Mouse (Mus musculus): ENCODE data around the gene Ptpro.

DNA sequence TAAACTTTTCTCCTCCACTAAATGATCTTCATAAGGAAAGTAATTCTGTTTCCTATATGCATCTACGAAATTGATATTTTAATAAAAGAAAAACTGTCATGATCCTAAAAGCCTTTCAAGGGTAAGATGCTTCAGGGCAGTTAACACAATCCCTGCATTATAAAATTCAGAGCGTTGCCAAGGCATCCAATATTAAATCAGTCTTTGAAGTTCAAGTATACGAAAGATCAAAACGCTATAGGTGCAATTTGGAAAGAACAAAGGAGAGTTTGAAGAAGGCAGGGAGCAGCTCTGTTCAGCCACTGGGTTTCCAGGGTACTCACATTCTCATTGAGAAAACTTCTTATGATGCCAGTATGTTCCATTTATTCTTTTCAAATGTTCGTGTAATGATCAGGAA lies 78.7 kb downstream of the Ptpro start:
- TF ChIP-seq CTCF (IDR thresholded peaks at IDR 0.05; ENCODE audit: low read depth) (no peak), EP300 (IDR thresholded peaks at IDR 0.05; ENCODE audit: low read depth) (no peak)

Measured in liver, embryonic 14.5 days (tissue).